Mouse (Mus musculus) embryo, embryonic 11 days (tissue): Measurements from ENCODE around the gene D17H6S53E.

ENCODE experiments used
- DNase-seq: peaks from one replicate; pipeline ENCODE4 v3.0.0-alpha.2; 2015

The D17H6S53E gene

GRCm38 (mm10) chr17:35134801-35135590, 8.8 kb downstream of the D17H6S53E start, which contains the start of gene Bag6:
Bag6 (plus strand) TSS chr17:35135178.
- peak; percentile 98 for DNase-seq

- peak; percentile 87 for DNase-seq
Observed at GRCm38 (mm10) chr17:35135591-35136320, 9.6 kb downstream of the D17H6S53E start.

DNA sequence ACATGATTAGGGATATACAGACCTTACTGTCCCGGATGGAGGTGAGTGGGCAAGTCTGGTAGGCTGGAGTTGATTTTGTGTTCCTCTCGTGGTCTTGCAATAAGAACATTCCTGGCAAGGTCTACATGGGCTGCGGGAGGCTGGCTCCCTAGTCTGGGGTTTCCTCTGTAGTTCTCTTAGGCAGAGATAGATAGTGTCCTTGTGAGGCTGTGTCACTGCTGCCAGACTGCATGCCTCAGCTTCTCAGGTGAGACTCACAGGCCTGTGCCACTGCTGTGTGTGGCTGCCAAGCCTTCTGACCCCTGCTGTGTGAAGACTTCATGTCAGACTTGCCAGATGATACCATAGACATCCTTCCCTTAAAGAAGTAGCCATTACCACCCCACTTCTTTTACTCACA, 13.1 kb downstream of the D17H6S53E start:
- no peak for DNase-seq

- DNase-seq = no peak
Observed at GRCm38 (mm10) chr17:35140490-35140996, 14.4 kb downstream of the D17H6S53E start.

DNA sequence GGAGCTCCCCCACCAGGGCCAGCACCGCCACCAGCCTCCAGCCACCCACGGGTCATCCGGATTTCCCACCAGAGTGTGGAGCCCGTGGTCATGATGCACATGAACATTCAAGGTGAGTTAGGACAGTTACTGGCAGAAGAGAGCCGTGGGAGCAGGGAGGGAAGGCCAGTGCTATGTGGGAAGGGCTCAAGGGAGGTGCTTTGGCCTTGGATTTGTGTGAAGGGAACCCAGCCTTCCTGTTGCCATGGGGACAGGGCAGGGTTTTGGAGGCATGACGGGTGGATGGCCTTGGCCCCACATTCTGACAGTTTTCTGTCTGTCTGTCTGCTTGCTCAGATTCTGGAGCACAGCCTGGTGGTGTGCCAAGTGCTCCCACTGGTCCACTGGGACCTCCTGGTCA, 15.8 kb downstream of the D17H6S53E start:
- DNase-seq = no peak

DNA sequence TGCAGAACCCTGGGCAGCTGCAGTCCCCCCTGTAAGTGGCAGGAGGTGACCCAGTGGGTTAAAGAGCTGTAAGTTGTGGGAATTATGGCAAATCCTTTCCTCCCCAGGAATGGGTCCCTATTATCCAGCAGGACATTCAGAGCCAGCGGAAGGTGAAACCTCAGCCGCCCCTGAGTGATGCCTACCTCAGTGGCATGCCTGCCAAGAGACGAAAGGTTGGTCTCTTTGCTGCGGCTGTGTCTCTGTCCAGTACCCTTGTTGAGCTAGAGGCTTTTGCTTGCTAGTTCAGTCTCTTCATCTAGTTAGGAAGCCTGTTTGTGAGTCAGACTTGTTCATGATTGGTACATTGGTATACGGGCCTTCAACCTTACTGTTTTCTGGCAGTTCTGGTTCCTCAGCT, 20.0 kb downstream of the D17H6S53E start:
- no peak for DNase-seq

DNA sequence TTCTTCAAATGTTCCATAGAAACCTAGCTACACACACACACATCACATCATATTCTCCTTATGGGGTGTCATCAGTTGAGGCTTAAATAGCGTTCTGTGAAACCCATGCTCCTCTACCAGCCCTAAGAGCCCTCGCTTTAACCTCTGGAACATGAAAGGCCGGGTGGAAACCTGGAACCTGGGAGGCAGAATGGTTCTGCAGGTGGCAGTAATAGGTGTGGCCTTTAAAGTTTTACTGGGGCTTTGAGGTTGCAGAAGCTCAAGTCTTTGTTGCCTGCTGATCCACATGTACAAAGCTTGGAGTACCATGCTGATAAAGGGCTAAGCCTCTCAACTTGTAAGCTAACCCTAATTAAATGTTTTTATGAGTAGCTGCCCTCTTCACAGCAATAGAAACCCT, 21.2 kb downstream of the D17H6S53E start:
- DNase-seq = no peak

GRCm38 (mm10) chr17:35147922-35148639, 21.9 kb downstream of the D17H6S53E start:
- no peak for DNase-seq

GRCm38 (mm10) chr17:35152121-35152520, 25.9 kb downstream of the D17H6S53E start:
- DNase-seq = no peak

DNA sequence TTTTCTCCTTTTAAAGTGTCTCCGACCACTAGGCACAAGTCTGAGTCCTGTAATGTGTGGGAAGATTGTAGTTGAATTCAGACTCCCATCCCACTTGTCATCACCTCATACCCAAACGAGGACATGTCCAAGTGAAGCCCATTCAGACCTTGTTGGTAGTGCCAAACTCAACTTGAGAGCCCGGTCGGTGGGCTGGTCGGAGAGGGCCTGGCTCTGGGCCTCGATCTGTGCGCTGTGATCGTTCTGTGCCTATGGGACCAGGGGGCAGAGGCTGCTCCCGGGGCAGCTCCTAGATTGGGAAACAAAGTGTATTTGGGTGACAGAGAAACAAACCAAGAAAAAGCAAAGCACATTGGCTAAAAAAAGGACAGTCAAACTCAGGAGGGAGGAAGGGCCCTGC, 26.9 kb downstream of the D17H6S53E start:
- DNase-seq = no peak

DNA sequence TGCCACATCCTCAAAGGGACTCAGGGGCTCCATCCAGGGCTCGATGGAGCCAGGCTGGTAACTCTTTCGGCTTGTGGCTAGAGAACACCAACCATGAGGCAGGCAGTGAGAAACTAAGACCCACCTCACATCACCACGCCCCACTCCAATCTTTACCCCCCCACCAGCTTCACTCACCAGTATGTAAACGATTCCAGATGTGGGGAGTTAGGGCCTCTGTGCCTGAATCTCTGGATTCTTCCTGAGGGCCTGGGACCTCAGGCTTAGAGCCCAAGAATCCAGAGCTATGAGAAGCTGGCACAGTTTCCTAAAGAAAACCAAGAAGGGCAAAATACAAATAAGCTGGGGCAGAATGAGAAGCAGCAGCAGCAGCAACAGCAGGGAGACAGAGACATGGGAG, 27.8 kb downstream of the D17H6S53E start:
- DNase-seq = no peak

- no peak for DNase-seq
Observed at GRCm38 (mm10) chr17:35154616-35155015, 28.4 kb downstream of the D17H6S53E start.

DNA sequence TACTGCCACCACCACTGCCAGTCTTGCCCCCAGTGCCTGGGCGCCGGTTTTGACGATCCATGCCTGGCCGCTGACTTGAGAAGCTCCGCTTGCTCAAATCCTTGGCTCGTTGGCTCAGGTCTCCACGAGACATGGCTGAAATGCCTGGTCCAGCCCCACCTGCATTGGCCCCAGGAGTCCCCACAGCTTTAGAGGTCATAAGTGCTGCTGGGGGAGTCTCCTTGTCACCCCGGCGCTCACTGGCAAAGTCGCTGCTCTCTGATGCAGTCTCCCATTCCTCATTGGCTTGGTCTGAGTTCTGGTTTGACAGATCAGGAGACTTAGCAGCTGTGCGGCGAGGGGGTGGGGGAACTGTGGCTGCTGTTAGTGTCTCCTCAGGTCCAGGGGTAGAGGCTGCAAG, 29.3 kb downstream of the D17H6S53E start:
- DNase-seq = no peak

DNA sequence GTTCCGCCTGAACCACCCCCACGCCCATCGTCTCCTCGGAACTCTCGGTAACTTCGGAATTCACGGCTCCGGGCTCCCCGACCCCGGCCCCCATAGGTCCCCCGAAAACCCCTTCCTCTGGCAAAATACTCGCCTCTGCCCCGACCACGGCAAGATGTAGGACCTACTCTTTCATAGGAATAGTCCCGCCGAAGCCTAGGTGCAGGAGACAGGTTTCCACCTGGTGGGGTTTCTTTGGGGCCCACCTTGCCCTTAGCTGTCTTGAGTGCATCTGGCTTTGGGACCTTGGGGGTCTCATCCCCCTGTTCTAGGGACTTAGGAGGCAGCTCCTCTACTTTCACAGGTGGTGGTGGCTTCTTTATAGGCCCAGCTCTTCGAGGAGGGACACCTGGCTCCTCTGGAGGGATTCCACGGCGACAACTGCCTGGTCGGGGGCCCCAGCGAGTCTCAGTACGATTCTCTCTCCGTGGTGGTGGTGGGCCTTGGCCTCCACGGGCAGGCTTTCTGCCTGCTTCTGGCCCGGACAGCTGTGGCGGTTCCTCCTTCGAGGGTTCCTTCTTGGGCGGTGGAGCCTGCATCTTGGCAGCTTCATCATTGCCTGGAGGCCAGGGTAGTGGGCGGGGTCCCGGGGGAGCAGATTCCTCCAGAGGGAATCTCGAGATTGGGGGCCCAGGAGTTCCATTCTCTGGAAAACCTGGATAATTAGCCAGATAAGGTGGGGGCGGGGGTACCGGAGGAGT, 30.5 kb downstream of the D17H6S53E start:
- no peak for DNase-seq

DNA sequence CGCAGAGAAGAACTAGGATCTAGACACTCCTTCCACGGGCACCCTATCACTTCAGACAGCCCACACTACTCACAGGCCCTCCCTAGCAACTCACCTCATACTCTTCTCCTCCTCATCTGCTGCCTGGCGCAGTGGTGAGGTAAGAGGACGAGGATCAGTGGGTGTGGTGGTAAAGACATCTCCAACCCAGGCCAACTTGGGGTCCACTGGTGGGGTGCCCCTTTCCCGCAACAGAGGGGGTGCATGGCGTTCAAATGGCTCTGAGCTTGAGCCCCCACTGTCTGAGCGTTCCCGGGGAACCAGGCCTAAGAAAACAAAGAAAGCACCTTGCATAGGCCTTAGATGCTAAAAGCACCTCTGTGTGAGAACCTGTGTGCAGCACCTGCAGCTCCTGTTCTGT, 31.1 kb downstream of the D17H6S53E start:
- no peak for DNase-seq

GRCm38 (mm10) chr17:35157661-35158175, 31.5 kb downstream of the D17H6S53E start:
- no peak for DNase-seq

GRCm38 (mm10) chr17:35158850-35159593, 32.8 kb downstream of the D17H6S53E start:
- DNase-seq = no peak

DNA sequence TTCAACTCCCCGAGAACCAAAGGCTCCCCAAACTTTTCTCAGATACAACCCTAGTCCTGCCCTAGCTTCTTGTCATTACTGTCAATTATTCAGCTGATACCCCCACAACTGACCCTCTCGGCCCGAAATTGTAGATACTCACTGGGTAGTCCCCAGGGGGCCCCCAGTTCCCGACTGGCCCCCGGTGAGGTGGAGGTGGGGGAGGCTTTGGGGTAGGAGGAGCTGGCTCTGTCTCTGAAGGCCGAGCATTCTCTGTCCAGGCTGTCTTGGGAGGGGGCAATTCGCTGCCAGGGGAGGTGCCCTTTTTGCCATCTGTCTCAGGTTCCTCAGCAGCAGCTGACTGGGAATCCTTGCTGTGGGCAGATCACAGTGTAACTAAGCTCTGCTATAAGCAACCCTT, 33.5 kb downstream of the D17H6S53E start:
- DNase-seq = no peak

DNA sequence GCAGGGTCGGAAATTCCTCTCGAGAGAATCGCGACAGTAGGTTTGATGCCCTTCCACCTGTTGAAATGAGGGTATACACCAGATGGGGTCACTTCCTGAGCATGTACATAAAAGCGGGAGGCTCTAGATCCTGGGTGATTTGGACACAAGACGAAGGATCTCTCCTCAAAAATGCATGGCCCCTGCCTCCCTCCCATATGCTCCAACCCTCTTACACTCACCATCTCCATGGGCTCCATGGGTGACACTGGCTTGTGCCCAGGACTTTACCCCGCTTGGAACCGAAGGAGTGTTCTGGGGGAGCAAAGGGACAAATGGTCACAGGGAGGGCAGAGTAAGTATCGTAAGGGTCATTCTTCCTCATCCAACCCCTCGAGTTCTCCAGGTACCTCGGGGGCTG, 35.2 kb downstream of the D17H6S53E start:
- no peak for DNase-seq

DNA sequence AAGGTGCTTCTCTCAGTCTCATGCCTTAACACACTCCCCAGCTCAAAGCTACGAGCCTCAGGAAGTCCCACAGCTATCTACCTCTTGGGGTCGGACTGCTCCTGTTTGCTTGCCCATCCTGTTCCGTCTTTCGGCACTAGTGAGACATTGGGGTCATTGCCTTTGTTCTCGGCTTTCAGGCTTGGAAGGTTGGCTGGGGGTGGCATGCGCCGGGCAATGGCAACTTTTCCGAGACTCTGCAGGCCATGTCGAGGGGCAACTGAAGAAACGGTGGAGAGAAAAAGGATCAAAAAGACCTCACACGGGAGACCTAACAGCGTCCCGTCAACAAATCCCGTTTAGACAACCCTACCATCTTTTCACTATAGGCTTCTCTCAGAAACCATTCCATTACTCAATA, 35.9 kb downstream of the D17H6S53E start:
- DNase-seq = no peak

GRCm38 (mm10) chr17:35162730-35163129, 36.6 kb downstream of the D17H6S53E start:
- DNase-seq = no peak
